Mouse (Mus musculus) myocyte (in vitro differentiated cells): ENCODE results near the gene Cdc14a.

Source experiments
- E2F4 ChIP-seq: IDR thresholded peaks from one replicate; pipeline ENCODE4 v1.6.1; 2011; ENCODE audit warnings: mild to moderate bottlenecking, control low read depth, moderate library complexity; ENCODE audit not compliant: insufficient read depth
- POLR2A ChIP-seq: IDR thresholded peaks from one replicate; pipeline ENCODE4 v1.6.1; 2011; ENCODE audit warnings: low read depth, mild to moderate bottlenecking, control low read depth, moderate library complexity; ENCODE audit not compliant: insufficient read length
- POLR2AphosphoS2 ChIP-seq: IDR thresholded peaks from one replicate; pipeline ENCODE4 v1.6.1; 2011; ENCODE audit warnings: low read depth, control low read depth; ENCODE audit not compliant: insufficient read length
- SRF ChIP-seq: IDR thresholded peaks from one replicate; pipeline ENCODE4 v1.6.1; 2011; ENCODE audit warnings: low read depth; ENCODE audit not compliant: control insufficient read depth, insufficient read length
- USF1 ChIP-seq: IDR thresholded peaks from one replicate; pipeline ENCODE4 v1.6.1; 2011; ENCODE audit warnings: low read depth, mild to moderate bottlenecking, control low read depth, moderate library complexity

DNA sequence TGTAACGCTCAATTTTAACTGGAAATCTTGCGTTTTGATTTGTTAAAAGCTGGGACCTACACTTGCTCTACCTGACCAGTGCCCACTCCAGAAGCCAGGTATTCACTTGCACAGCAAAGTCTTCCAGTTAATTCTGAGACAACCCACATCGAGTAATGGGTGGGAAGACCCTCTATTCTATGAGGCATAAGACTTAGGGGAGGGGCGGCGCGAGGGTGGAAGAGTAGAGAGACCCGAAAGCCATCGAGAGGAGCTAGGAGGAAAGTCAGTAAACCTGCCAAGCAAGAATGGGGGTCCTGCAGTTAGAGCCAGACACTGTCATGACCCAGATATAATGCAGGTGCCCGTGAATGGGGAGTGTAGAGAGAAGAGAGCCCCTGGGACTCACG is 96.2 kb downstream of the Cdc14a start:
- TF ChIP-seq POLR2A (no peak), E2F4 (no peak), USF1 (no peak), POLR2AphosphoS2 (no peak), SRF (no peak)
